Mouse (Mus musculus) adrenal gland, postnatal 0 days (tissue): Measurements from ENCODE around the gene Bgn. TPM values are rescaled to one million over a fixed set of nuclear protein-coding genes. Genes with fewer than 3 reads are reported as not detected.

ENCODE experiments used
- polyA plus RNA-seq: library from polyadenylated mRNA; unstranded; fragments of >200 nt; fragmentation: Nextera tagmentation; extraction: Ambion mirVana; gene quantifications from 2 replicates; pipeline ENCODE4 v1.2.1, GENCODE M21; 2015

Bgn gene
- 128 and 200 TPM in 2 replicates for polyA plus RNA-seq

GRCm38 (mm10) chrX:73483484-73483810 lies at the start of gene Bgn:
Gene Bgn (plus strand): TSS chrX:73483602.

GRCm38 (mm10) chrX:73435252-73435651 lies 48.1 kb upstream of the Bgn start, which contains the start of gene Trex2:
Gene Trex2 (minus strand): TSS chrX:73435344.

DNA sequence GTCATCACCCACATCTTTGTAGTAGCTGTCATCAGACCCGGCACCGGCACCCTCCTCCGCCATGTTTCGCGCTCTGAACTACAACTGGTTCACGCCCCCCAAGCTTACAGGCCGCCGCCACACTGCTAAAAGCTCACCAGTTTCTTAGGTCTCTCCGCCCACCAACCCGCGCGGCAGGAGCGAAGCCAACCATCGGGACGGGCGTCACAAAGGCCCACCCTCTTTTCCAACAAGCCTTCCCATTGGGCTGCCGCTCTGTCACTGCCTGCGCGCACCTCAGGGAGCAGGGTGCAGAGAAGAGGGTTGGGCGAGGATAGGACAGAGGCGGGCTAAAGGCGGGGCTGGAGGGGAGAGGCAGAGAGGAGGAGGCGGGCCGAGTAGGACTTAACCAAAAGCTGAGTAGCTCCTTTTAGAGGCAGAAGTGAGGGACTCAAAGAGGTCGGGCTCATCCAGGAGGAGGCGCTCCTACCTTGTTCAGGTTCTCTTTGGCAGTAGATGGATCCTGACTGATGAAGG lies 24.5 kb upstream of the Bgn start, which contains the start of gene Haus7:
Gene Haus7 (minus strand): TSS at position 168 of the 516 bp plus-strand sequence.

Other genes starting within 250 kb of the Bgn start
- 0.14 TPM in 1 of 2 replicates, not detected in the other for gene Xlr4c, start 240.5 kb upstream of the Bgn start, polyA plus RNA-seq
- gene Xlr3c, start 218.2 kb upstream of the Bgn start, polyA plus RNA-seq, result not detected in 2 replicates
- gene Xlr5a, start 190.6 kb upstream of the Bgn start, polyA plus RNA-seq, result 0.19 TPM in 1 of 2 replicates, not detected in the other
- not detected in 2 replicates for gene Xlr5c, start 190.6 kb upstream of the Bgn start, polyA plus RNA-seq
- not detected in 2 replicates for gene Gm45015, start 146.8 kb upstream of the Bgn start, polyA plus RNA-seq
- 4.1 and 4.5 TPM in 2 replicates for gene Zfp275, start 141.0 kb upstream of the Bgn start, polyA plus RNA-seq
- not detected in 2 replicates for gene Gm18336, start 84.9 kb upstream of the Bgn start, polyA plus RNA-seq
- 0.12 and 0.17 TPM in 2 replicates for gene Zfp92, start 72.5 kb upstream of the Bgn start, polyA plus RNA-seq
- gene Trex2, start 48.3 kb upstream of the Bgn start, polyA plus RNA-seq, result 0.82 TPM in 1 of 2 replicates, not detected in the other
- gene Haus7, start 24.6 kb upstream of the Bgn start, polyA plus RNA-seq, result 62.6 and 76.6 TPM in 2 replicates
- 1.7 and 4.0 TPM in 2 replicates for gene Atp2b3, start 19.5 kb downstream of the Bgn start, polyA plus RNA-seq
- gene Dusp9, start 155.8 kb downstream of the Bgn start, polyA plus RNA-seq, result 1.3 and 1.9 TPM in 2 replicates
- gene Pnck, start 176.5 kb downstream of the Bgn start, polyA plus RNA-seq, result 21.9 and 26.7 TPM in 2 replicates
- gene Slc6a8, start 189.5 kb downstream of the Bgn start, polyA plus RNA-seq, result 5.1 and 6.5 TPM in 2 replicates
- gene Bcap31, start 232.6 kb downstream of the Bgn start, polyA plus RNA-seq, result 247 and 325 TPM in 2 replicates
- gene Abcd1, start 233.0 kb downstream of the Bgn start, polyA plus RNA-seq, result 13.7 and 17.9 TPM in 2 replicates